Mouse (Mus musculus) heart, postnatal 0 days (tissue): ENCODE measurements around the gene Gas1. TPM values are rescaled to one million over a fixed set of nuclear protein-coding genes. Genes with fewer than 3 reads are reported as not detected.

Experiments
- ATAC-seq: fragments of 200-750 bp; cut with Nextera tagmentation; 2 replicates; pipeline ENCODE4 v1.8.0; 2017; ENCODE audit warnings: low read depth, moderate number of reproducible peaks, moderate library complexity; ENCODE audit not compliant: insufficient read depth
- DNase-seq: peaks from one replicate; pipeline ENCODE4 v3.0.0-alpha.2; 2016; ENCODE audit warnings: low spot score
- H3K27ac ChIP-seq: fragments of 300-500 bp; sonication (generic); 2 replicates; pipeline ENCODE4 v1.5.1; 2014; ENCODE audit warnings: low read depth, mild to moderate bottlenecking
- H3K27me3 ChIP-seq: fragments of 300-500 bp; sonication (generic); 2 replicates; pipeline ENCODE4 v1.6.1; 2014; ENCODE audit warnings: low read length, mixed read lengths; ENCODE audit not compliant: control insufficient read depth, insufficient read depth
- H3K36me3 ChIP-seq: fragments of 300-500 bp; sonication (generic); replicated peaks from 2 replicates; pipeline ENCODE4 v1.6.1; 2014; ENCODE audit warnings: low read length, mixed read lengths; ENCODE audit not compliant: control insufficient read depth, insufficient read depth
- H3K4me1 ChIP-seq: fragments of 300-500 bp; sonication (generic); 2 replicates; pipeline ENCODE4 v1.6.1; 2014; ENCODE audit warnings: antibody characterized with exemption; ENCODE audit not compliant: control insufficient read depth, insufficient read depth
- H3K4me2 ChIP-seq: fragments of 300-500 bp; sonication (generic); 2 replicates; pipeline ENCODE4 v1.6.1; 2014; ENCODE audit warnings: low read depth, mild to moderate bottlenecking, low read length, moderate library complexity
- H3K4me3 ChIP-seq: fragments of 300-500 bp; sonication (generic); 2 replicates; pipeline ENCODE4 v1.5.1; 2014; ENCODE audit warnings: low read depth, low read length
- H3K9ac ChIP-seq: fragments of 300-500 bp; sonication (generic); replicated peaks from 2 replicates; pipeline ENCODE4 v1.6.1; 2014; ENCODE audit warnings: low read depth, low read length, mixed read lengths
- H3K9me3 ChIP-seq: fragments of 300-500 bp; sonication (generic); replicated peaks from 2 replicates; pipeline ENCODE4 v1.6.1; 2016; ENCODE audit warnings: low read length; ENCODE audit not compliant: control insufficient read depth
- CTCF ChIP-seq: IDR thresholded peaks from 2 replicates; pipeline ENCODE4 v1.5.1; 2016; ENCODE audit warnings: antibody characterized with exemption, control low read depth, low read depth
- EP300 ChIP-seq: IDR thresholded peaks from 2 replicates; pipeline ENCODE4 v1.6.1; 2016; ENCODE audit warnings: antibody characterized with exemption, low read depth
- WGBS: fragments of 180-500 bp; shearing (Covaris S2); extraction: QIAGEN DNeasy Blood & Tissue Kit; methylation state at CpG from one replicate; pipeline ENCODE4 v1.1.7; 2014; 5-methylcytosine and 5-hydroxymethylcytosine counted together
- polyA plus RNA-seq: library from polyadenylated mRNA; unstranded; fragments of >200 nt; fragmentation: Nextera tagmentation; extraction: Ambion mirVana; gene quantifications from 2 replicates; pipeline ENCODE4 v1.2.1, GENCODE M21; 2015
- total RNA-seq: library from RNA; depleted of rRNA; stranded (reverse); fragments of >200 nt; gene quantifications from 2 replicates; pipeline ENCODE4 v1.2.3, GENCODE M21; 2014; ENCODE audit warnings: low replicate concordance

Gas1 gene
- total and polyA plus RNA-seq, 2 experiments from 2014 or later: 20.3 to 85.9 TPM

GRCm38 (mm10) chr13:60222336-60222735 lies 45.2 kb upstream of the Gas1 start:
- no peaks in the 10 kb centered on the region for H3K36me3 ChIP-seq
- no peak for TF ChIP-seq EP300
- TF ChIP-seq CTCF: no peak
- DNase-seq (no peak), ATAC-seq (no peak)
- H3K4me2 ChIP-seq: no peak overlapping the region
- no peak overlapping the region for H3K9ac ChIP-seq
- no peak overlapping the region for H3K27ac ChIP-seq
- H3K27me3 ChIP-seq: no peaks in the 10 kb centered on the region
- H3K4me3 ChIP-seq: no peak overlapping the region
- no peaks in the 10 kb centered on the region for H3K9me3 ChIP-seq
- WGBS: 77% methylated on average over 11 of the region's 11 CpGs
- H3K4me1 ChIP-seq: 0 out of 2 replicates have a peak, but pooled peaks cover 6% of the 10 kb centered on the region

- Histone ChIP-seq H3K27me3 (no peaks in the 10 kb centered on the region), H3K4me2 (no peak overlapping the region), H3K4me1 (no peaks in the 10 kb centered on the region), H3K36me3 (no peaks in the 10 kb centered on the region), H3K9me3 (peaks cover 5% of the 10 kb centered on the region; the same call in 1 of the 2 replicates), H3K27ac (no peak overlapping the region), H3K4me3 (no peak overlapping the region), H3K9ac (no peak overlapping the region)
- TF ChIP-seq EP300: no peak
- TF ChIP-seq CTCF: no peak
- ATAC-seq (no peak), DNase-seq (no peak)
- WGBS: 78% methylated on average over 7 of the region's 7 CpGs
Observed at GRCm38 (mm10) chr13:60213896-60214295, 36.7 kb upstream of the Gas1 start.

- no peak for TF ChIP-seq CTCF
- TF ChIP-seq EP300: no peak
- no peak overlapping the region for H3K9ac ChIP-seq
- DNase-seq (no peak), ATAC-seq (no peak)
- H3K36me3 ChIP-seq: no peaks in the 10 kb centered on the region
- H3K27ac ChIP-seq: no peak overlapping the region
- no peaks in the 10 kb centered on the region for H3K4me1 ChIP-seq
- H3K27me3 ChIP-seq: no peaks in the 10 kb centered on the region
- H3K9me3 ChIP-seq: peaks cover 10% of the 10 kb centered on the region
- WGBS: 78% methylated on average over 6 of the region's 6 CpGs
- no peak overlapping the region for H3K4me3 ChIP-seq
- no peak overlapping the region for H3K4me2 ChIP-seq
Observed at GRCm38 (mm10) chr13:60207135-60207601, 30.0 kb upstream of the Gas1 start.

- DNase-seq (no peak), ATAC-seq (no peak)
- Histone ChIP-seq H3K4me3 (no peak overlapping the region), H3K4me1 (no peaks in the 10 kb centered on the region), H3K27me3 (no peaks in the 10 kb centered on the region), H3K27ac (no peak overlapping the region), H3K9me3 (peaks cover 5% of the 10 kb centered on the region; the same call in 1 of the 2 replicates), H3K9ac (no peak overlapping the region), H3K36me3 (no peaks in the 10 kb centered on the region), H3K4me2 (no peak overlapping the region)
- 72% methylated on average over 6 of the region's 6 CpGs for WGBS
- TF ChIP-seq EP300: no peak
- TF ChIP-seq CTCF: no peak
Observed at GRCm38 (mm10) chr13:60204746-60205145, 27.6 kb upstream of the Gas1 start.

- no peaks in the 10 kb centered on the region for H3K27me3 ChIP-seq
- TF ChIP-seq EP300 (no peak), CTCF (no peak)
- no peak overlapping the region for H3K4me3 ChIP-seq
- H3K9ac ChIP-seq: no peak overlapping the region
- H3K36me3 ChIP-seq: no peaks in the 10 kb centered on the region
- ATAC-seq: no peak
- H3K27ac ChIP-seq: no peak overlapping the region
- H3K4me1 ChIP-seq: no peaks in the 10 kb centered on the region
- DNase-seq: no peak
- no peak overlapping the region for H3K4me2 ChIP-seq
- H3K9me3 ChIP-seq: no peaks in the 10 kb centered on the region
- 49% methylated on average over 6 of the region's 6 CpGs for WGBS
Observed at GRCm38 (mm10) chr13:60193273-60193672, 16.1 kb upstream of the Gas1 start.

GRCm38 (mm10) chr13:60189923-60190322 lies 12.8 kb upstream of the Gas1 start:
- Histone ChIP-seq H3K9ac (no peak overlapping the region), H3K4me2 (peak overlapping the region; percentile 24; the same call in 1 of the 2 replicates), H3K4me1 (no peaks in the 10 kb centered on the region), H3K4me3 (no peak overlapping the region), H3K27me3 (no peaks in the 10 kb centered on the region), H3K9me3 (no peaks in the 10 kb centered on the region), H3K36me3 (no peaks in the 10 kb centered on the region), H3K27ac (no peak overlapping the region)
- ATAC-seq: no peak
- no peak for TF ChIP-seq EP300
- no peak for TF ChIP-seq CTCF
- 38% methylated on average over 10 of the region's 10 CpGs for WGBS
- no peak for DNase-seq
